Mouse (Mus musculus) liver, postnatal 0 days (tissue): ENCODE data around the gene Utrn.

ENCODE experiments used
- CTCF ChIP-seq: sonication (generic); IDR thresholded peaks from 2 replicates; pipeline ENCODE4 v1.5.1; 2016; ENCODE audit warnings: antibody characterized with exemption, low read depth
- EP300 ChIP-seq: IDR thresholded peaks from 2 replicates; pipeline ENCODE4 v1.6.1; 2016; ENCODE audit warnings: antibody characterized with exemption, low read depth, mild to moderate bottlenecking

DNA sequence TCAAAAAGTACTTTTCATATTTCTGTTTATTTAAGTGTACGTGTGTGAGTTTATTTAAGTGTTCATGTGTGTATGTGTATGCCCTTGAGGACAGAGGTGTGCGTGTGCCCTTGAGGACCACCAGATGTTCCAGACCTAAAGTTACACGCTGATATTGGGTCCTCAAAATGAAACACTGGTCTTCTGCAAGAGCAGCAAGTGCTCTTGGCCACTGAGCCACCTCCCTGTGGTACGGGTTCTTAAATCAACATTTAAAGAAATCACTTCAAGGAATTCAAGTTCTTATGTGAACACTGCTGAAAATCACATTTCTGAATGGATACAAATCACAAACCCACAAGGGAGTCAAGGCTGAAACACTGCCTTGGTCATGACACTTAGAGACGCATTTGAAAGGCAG, 195.9 kb downstream of the Utrn start:
- TF ChIP-seq CTCF (no peak), EP300 (no peak)
